Mouse (Mus musculus) left cerebral cortex, postnatal 25 days (tissue): Measurements from ENCODE around the gene Smtn. TPM values are rescaled to one million over a fixed set of nuclear protein-coding genes. Genes with fewer than 3 reads are reported as not detected.

Experiments
- DNase-seq, 2 experiments: peaks; one replicate each; pipeline ENCODE4 v3.0.0; 2022; ENCODE audit warnings: low spot score in 2 of 2, mixed read lengths in 1 of 2
- intact Hi-C: fragments of 180-260 bp; cut with DNase I; formaldehyde crosslinking; loops from one replicate; pipeline ENCODE4 v1.15.1; 2025
- total RNA-seq, 2 experiments: library from RNA; stranded (reverse); gene quantifications; 2 replicates each; pipeline ENCODE4 v1.2.3; 2021

Smtn gene
- total RNA-seq, 2 experiments from 2014 or later, result 6.6 to 8.5 TPM

DNA sequence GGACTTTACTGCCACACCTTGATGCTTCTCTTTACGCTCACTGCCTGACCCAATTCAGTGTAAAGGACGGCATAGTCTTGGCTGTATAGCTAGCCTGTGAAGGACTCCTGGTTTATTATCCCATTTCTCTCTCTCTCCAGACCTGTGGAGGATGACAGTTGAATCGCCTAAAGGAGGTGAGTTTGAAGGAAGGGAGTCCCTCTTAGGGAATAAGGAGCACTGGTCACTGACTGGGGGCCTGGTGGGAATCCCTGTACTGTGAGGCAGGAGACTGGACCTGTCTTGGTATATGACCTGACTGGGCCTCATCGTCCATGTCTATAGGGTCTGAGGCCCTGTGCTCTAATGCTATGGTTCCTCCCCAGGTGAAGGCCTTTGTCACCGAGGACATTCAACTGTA lies 24.3 kb downstream of the Smtn start:
- intact Hi-C loops, result no loop called here
- DNase-seq, result no peak

DNA sequence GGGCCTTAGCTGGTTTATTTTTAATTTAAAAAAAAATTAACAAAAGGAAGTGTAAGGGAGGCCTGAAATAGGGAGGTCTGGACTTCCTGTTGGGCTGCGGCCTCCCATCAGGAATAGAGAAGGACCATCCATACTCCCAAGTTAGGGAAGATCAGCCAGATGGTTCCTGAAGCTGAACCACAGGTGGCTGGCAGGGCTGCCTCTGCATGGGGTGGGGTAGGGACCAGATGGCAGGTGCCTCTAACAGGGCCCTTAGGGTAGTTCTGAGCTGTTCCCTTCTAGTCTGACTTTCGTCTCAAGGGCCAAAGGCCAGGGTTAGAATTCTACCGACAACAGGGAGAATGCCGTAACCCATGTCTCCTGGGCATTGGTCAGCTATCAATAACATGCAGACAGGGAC lies 24.8 kb downstream of the Smtn start:
- no peak for DNase-seq
- intact Hi-C loops, result loop anchor here (2.0 kb wide), 1 partner anchor 129 kb away; no protein-coding TSS in a partner anchor

DNA sequence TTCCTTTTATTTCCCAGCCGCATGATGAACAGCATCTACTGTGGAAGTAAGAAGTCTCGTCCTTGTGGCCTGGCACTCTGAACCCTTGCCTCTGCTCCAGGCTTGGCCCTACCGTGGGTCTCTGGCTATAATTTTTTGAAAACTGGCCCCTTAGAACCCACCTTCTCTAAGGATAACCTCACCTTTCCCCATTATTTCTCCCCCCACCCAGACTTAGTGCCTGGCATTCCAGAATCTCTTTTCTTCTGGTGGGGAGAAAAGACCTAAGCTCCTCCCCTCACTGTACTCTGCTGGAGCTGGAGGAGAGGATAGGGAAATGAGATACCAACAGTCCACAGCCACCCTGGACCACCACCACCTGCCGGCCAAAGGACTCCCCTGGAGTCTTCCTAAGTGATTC lies 25.2 kb downstream of the Smtn start:
- intact Hi-C loops, result loop anchor here (2.0 kb wide), 1 partner anchor 128 kb away; no protein-coding TSS in a partner anchor
- no peak for DNase-seq

DNA sequence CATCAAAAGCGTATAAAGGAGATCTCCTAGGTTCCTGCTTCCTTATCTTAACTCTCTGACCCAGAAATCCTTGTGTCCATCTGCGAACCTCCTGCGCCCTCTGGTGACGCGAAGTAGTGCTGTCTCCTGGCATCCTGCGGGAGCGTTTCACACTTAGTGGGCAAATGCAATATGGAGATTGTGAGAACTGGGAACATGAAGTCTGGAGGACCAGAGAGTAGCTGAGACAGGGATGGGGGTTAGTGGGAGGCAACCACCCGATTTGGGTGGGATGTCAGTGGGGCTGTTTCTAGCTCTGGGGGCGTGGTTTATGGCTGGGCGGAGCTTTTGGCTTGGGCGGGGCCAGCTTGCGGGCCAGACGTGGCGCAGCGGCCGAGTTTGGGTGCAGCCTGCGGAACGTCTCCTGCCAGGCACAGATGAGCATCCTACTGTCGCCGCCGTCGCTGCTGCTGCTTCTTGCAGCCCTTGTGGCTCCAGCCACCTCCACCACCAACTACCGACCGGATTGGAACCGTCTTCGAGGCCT lies 25.8 kb downstream of the Smtn start, which contains the start of gene Selenom:
Selenom (plus strand) TSS at position 156 of the 526 bp plus-strand sequence.
- intact Hi-C loops, result loop anchor here (1.0 to 2.0 kb wide), 2 partner anchors 42 to 128 kb away; no protein-coding TSS in a partner anchor

DNA sequence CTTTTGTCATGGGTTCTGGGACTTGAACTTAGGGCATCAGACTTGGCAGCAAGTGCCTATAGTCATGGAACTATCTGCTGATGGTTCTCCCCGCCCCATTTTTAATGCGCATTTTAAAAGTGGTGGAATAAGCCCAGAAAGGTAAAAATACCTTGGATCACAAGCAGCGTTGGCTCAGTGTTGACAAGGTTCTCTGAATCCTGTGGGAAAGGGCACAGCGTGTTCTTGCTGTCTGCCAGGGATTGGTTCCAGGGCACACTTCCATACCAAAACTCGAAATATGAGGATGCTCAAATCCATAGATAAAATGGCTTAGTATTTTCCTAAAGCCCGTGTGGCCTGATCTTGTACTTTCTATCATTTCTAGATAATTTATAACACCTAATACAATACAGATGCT lies 27.1 kb downstream of the Smtn start:
- intact Hi-C loops, result no loop called here
- DNase-seq, result no peak

More for the DNA sequence above, 25.8 kb downstream of the Smtn start, which contains the start of gene Selenom:
- DNase-seq, result peak; percentile 91 to 94

DNA sequence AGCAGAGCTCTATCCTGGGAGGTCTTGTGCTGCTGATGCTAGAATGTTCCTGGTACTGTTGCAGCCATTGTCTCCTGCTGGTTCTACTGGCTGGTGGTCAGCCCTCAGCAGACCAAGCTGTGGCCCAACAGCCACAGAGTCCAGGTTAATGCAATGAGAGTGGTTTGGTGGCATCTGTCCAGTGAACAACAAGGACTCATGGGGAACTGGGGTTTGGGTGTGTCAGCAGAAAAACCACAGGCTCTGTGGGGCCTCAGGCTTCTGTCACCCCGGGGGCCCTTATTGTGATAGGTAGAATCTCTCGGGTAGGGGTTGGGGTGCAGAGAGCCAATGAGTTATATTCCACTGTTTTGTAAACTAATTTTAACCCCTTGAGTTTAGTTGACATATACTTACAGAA lies 30.1 kb downstream of the Smtn start:
- DNase-seq, result no peak
- intact Hi-C loops, result no loop called here

DNA sequence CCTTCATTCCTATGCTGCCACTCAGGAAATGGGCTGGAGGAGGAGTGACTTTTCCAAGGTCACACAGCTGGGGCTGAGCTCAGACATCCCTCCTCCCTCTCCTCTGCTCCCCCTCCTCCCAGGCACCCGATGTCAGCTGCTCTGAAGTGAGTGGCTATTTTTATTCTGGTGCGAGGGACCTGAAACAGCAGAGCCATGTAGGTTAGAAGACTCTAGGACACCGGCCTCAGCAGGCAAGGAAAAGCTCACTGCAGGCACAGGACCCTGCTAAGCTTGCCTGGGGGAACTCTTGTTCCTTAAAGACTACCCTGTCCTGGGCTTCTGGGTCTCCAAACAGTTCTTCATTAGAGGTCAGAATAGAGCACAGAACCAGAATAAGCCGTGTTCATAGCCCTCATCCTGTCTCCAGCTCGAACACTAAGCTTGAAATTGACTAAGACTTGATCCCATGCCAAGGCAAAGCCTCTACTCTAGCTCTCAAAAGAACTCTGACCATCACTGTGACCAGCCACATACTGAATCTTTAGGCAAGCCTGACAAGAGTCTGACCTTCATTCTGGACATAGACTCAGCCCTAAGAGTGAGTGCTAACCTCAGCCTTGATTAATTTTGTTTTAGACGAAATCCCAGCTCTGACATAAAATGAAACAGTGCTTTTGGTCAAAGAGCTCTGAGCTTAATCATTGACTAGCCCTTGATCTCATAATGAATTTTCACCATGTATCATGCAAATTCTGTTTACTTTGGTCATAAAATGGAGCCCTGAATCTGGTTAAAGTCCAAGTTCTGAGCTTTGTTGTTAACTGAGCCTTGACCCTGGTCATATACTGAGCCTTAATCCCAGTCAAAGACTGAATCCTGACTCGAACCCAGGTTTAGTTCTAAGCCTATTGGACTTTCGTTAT lies 31.0 kb downstream of the Smtn start:
- intact Hi-C loops, result no loop called here
- no peak for DNase-seq

DNA sequence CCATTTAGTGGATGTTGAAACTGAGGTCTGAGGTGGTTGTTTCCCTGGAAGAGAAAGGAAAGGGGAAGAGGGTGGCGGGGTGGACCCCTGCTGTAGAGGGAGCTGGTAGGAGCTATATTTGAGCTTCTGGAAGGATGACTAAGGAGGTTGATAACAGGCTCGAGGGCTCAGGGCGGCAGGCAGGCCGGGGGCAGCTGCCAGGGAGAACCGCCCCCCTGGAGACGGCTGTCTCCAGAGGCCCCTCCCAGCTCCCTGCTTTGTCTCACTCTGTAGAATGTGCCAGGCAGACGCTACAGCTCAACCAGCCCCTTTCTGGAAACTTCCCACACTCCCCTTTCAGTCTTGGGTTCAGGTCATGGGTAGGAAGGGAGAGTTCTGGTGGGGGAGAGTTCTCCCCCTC lies 32.2 kb downstream of the Smtn start:
- intact Hi-C loops, result no loop called here
- DNase-seq, result no peak

DNA sequence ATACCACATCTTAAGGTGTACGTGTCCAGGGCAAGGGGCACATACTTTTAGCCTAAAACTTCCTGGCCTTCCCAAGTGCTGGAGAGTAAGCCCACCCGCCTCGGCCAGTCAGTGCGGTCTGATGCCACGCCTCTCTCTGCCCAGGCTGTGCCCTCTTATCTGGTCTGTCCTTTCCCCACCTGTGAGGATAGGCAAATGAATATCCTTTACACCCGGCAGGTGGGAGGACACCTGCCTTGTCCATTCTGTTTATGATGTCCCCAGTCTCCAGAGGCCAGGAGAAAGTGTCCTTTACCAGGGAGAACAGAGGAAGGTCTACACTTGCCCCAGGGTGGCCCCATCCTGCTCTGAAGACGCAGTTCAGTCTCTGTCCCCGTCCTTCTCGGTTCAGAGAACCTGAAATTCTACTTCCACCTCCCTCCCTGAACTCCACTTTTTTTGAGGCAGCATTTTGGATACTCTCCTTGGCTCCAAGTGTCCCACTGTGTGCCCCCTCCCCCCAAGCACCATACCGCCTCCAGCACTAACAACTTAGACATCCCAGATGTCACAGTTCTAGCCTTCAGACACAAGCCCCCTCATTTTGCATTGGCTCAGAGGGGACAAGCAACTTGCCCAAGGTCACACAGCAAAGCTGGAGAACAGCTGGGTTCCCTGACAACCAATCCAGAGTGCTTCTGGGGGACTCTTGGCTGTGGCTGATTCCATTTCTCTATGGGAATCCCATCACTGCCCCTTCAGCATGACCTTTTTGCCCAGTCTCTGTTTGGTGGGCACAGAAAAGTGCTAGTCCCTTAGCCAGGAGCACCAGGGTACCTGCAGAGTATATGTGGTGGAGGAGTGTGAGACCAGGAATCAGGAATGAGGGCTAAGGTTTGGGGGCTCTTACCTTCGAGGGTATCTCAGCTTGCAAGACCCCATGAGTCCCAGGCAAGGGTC lies 36.4 kb downstream of the Smtn start:
- peak in 1 of 2 experiments; percentile 28 for DNase-seq
- intact Hi-C loops, result no loop called here

DNA sequence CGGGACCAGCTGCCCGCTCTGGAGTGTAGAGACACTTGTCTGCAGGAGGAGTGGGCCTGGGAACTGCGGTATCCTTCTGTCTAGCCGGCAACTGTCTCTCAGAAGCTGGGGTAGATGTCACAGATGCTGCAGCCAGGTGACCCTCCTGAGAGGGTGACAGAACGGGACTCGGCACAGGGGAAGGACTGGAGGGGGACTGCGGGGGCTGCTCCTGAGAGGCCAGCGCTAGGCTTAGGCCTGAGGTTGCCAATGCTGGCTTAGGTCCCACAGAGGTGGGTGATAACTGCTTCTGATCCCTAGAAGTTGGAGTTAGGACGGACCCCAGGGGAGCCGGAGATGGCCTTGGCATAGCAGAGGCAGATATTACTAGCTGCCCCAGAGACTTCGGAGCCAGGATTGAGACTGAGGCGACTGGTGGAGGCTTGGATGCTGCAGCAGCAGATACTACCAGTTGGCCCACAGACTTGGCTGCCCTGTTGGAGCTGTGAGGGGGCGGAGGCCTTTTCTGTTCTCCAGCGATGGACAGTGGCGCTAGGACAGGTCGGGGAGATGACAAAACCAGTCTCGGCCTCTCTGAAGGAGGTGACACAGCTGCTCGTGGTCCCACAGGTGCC lies 37.8 kb downstream of the Smtn start:
- no peak for DNase-seq
- intact Hi-C loops, result no loop called here

DNA sequence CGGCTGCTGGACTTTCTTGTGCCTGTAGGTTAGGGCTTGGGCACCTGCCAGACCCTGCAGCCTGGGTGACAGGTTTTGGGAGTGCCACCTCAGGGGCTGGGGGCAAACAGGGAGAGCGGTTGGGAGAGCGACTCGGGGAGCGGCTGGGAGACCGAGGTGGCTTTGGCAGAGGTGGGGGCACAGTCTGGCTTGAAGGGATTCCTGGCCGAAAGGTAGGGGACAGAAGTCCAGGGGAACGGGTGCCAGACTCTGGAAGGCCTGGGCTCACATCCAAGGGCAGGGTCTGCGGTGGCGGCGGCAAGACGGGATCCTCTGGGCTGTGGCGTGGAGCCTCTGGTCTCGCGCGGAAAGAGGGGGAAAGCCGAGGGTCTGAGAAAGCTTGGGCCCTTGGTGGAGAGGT lies 38.4 kb downstream of the Smtn start:
- intact Hi-C loops, result no loop called here
- DNase-seq, result no peak

DNA sequence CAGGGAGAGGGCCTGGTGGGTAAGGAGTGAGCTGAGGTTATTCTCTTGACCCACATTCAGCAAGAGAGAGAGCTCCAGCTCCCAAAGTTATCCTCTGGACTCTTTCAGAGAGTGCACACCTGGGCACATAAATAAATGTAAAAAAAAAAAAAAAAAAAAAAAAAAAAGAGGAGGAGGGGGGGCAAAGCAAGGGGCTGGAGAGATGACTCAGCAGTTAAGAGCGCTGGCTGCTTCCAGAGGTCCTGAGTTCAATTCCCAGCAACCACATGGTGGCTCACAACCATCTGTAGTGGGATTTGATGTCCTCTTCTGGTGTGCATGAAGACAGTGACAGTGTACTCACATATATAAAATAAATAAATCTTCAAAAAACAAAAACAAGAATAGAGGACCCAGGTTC lies 43.1 kb downstream of the Smtn start:
- intact Hi-C loops, result no loop called here
- no peak for DNase-seq

DNA sequence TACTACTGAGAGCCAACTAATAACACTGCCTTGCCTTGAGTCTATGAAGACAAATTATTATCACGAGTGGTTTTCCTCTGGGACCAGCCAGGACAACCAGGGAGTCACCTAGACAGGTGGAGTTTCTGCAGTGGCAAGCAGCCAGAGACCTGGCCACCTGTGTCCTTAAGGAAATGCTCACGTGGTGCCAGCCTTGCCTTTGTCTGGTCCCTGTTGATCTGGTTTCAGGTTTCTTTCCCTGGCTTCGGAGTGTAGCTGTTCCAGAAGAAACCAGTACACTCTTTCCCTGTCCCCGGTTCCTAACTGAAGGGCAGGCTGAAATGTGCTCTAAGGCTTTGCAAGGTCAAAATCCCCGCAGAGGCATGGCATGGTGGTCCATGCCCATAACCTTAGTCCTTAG lies 43.7 kb downstream of the Smtn start:
- DNase-seq, result no peak
- intact Hi-C loops, result no loop called here

DNA sequence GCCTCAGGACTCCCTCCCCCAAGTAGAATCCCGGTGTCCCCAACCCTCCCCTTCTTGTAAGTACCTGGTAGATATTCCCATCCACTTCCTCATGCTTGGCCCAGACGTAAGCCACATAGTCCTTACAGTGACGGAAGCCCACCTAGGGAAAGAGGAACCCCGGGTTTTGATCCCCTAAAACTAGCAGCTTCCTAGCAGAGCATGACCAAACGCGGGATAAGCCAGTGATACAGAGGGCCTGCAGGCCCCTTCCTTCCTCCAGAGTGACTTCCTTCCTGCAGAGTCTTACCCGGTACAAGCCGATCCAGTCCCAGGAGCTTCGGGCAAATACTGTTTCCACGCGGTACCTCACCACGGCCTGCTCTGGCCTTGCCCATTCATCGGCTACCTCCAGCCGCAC lies 44.9 kb downstream of the Smtn start:
- DNase-seq, result no peak
- intact Hi-C loops, result no loop called here

DNA sequence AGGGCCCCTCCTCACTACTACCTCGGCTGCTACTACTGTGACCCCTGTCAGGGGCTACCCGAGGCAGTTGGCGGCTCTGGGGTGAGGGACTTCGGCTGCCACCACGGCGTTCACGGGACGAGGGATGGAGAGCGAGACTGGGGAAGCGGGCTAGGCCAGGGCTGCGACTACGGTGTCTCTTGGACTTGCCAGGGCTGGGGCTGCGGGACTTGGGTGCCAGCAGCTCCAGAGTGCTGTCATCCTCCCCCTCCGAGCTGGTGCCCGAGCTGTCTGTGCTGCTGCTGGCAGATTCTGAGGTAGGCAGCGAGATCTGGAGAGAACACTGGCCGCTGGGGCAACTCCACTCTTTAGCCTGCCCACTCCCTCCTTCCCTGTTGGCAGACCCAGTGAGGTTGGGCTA lies 45.6 kb downstream of the Smtn start:
- intact Hi-C loops, result no loop called here
- DNase-seq, result no peak

DNA sequence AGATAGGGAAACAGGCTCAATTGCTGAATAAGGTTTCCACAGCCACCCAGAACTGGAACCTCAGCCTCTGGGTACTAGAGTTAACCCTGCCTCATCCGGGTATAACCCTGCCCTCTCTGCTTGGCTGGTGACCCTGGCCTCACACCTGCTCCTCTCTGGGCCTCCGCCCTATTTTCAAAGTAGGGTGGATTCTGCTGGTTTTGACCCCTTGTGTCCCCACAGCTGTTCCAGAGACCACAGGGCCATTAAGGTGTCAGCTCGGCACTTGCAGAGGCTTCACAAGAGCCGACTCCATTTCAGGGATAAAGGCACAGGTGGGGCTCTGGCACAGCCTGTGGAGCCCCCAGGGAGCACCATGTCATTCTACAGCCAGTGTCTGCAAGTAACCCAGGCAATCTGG lies 47.7 kb downstream of the Smtn start:
- intact Hi-C loops, result no loop called here
- no peak for DNase-seq

DNA sequence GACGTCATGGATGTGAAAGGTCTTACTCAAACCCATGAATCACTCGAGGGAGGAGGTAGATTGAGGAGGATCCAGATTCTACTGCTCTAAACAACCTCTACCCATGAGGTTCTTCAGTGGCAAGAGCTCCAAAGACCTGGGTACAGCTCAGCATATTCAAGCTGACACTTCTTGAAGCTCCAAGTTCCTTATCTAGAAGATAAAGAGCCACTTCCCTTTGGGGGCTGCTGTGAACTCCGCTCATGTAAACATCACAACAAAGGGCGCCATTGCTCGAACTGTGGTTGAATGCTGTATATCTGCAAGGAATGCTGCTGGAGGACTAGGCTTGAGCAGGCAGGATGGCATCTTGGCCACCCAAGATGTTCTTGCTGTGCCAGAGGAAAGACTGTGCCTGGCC lies 51.4 kb downstream of the Smtn start:
- no peak for DNase-seq
- intact Hi-C loops, result no loop called here

DNA sequence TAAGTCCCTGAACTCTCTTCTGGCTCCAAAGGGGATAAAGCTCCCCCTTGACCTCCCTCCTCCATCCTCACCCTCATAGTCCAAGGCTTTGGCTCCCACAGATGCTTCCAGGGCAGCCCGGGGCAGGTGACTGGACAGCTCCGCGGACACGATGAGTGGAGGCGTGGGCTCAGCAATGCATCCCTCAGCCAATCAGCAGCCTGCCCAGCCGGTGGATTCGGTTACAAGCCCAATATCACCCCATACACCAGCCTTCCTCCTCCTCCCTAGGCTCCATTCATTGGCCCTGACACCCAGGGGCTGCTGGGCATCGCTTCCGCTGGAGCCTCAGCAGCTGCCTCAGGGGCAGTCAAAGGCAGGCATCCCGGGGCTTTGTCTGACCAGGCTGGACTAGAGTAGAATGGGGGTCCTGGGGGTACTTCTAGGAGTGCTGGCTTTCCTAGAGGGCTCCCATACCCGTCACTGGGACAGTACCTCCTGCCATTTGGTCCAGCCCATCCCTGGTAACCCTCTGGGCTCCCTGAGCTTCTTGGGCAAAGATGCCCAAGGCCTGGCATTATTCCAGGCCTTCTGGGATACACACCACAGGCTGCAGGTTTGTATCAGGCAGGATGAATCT lies 52.4 kb downstream of the Smtn start, which contains the start of gene Pla2g3:
Pla2g3 (plus strand) TSS at position 333 of the 619 bp plus-strand sequence.
- intact Hi-C loops, result no loop called here
- DNase-seq, result no peak

DNA sequence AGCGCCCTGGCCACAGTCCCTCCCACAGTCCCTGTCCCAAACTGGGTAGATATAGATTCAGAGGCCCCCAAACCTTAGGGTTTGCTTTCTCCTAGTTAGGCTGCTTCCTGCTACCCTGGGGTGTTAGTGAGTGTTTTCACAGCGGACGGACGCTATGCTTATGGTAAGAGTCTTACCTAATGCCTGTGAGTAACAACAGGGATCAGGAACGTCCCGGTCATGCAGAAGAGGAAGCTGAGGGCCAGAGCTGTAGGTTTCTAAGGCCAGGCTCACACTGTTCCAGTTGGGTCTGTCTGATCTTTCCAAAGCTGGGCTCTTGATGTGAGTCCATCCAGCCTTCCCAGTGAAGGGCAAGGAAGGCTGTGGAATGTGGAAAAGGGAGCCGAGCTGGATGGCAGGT lies 54.1 kb downstream of the Smtn start:
- intact Hi-C loops, result no loop called here

More for the DNA sequence above, 54.1 kb downstream of the Smtn start:
- no peak for DNase-seq
